Mouse (Mus musculus) thymus, adult 2 months (tissue): ENCODE data around the gene Zfand2a.

Experiments used
- CTCF ChIP-seq: fragments of 200-500 bp; IDR thresholded peaks from 2 replicates; pipeline ENCODE4 v1.5.1; 2012; ENCODE audit warnings: mild to moderate bottlenecking, control low read depth, low read length, moderate library complexity, borderline replicate concordance; ENCODE audit not compliant: control insufficient read depth, poor library complexity, insufficient read depth; ENCODE audit errors: extremely low read depth
- POLR2A ChIP-seq: fragments of 200-500 bp; IDR thresholded peaks from 2 replicates; pipeline ENCODE4 v1.6.1; 2012; ENCODE audit warnings: mild to moderate bottlenecking, low read length, control low read depth, moderate library complexity; ENCODE audit not compliant: control insufficient read depth, poor library complexity, insufficient read depth; ENCODE audit errors: extremely low read depth

DNA sequence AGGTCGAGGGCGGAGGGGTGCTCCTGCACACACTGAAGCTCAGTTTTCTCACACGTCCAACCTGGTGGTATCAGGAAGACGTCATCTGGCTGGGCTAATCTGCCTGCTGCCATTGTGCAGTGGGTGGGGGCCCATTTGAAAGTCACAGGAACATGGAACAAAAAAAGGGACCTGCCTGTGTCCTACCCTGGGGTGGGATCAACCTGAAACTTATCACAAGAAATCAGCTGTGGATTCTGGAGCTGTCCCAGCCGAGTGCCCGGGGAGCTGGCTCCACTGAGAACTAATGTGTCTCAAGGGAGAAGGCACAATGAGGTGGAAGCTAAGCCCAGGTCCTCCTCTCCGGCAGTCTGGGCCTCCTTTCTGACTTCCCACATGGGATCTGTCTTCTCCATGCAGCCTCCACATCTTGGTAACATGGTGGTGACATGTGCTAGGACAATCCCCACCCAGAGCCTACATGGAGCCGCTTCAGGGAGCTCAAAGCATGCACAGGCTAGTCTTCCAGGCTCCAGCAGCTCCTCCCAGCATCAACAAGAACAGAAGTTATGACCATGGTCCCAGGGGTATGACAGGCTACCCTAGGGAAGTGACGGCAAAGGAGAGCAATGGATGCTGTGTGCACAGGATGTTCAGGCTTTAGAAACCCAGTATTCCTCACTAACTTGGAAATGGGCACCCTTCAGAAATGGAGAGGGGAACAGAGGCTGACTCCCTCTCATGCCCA, 50.3 kb downstream of the Zfand2a start:
- no peak for TF ChIP-seq CTCF
- no peak for TF ChIP-seq POLR2A
